8 mouse cellular contexts compared by ENCODE assay signal in genomic region chr1:36603361-36603760, GRCm38 (mm10). TPM values are rescaled to one million over a fixed set of nuclear protein-coding genes. Genes with fewer than 3 reads are reported as not detected.
DNase-seq lines count a peak whose midpoint lies in the region; ATAC-seq and TF ChIP-seq lines count a peak whose summit lies in the region.

No protein-coding gene starts in this region.

- H3K9me3 ChIP-seq in midbrain, postnatal 0 days (ENCODE audit: low read length) = no peaks in the 10 kb centered on the region
- no peaks in the 10 kb centered on the region for H3K9me3 ChIP-seq in midbrain, embryonic 15.5 days
- H3K9me3 ChIP-seq in lung, postnatal 0 days (ENCODE audit: low read length) = no peaks in the 10 kb centered on the region
- no peaks in the 10 kb centered on the region for H3K9me3 ChIP-seq in stomach, embryonic 15.5 days
- H3K9me3 ChIP-seq in midbrain, embryonic 14.5 days (ENCODE audit: control insufficient read depth, low read length) = no peaks in the 10 kb centered on the region

- no peaks in the 10 kb centered on the region for H3K4me1 ChIP-seq in midbrain, postnatal 0 days (ENCODE audit: insufficient read depth, low read length)
- no peaks in the 10 kb centered on the region for H3K4me1 ChIP-seq in midbrain, embryonic 15.5 days
- peaks cover 8% of the 10 kb centered on the region; the same call in 1 of the 2 replicates for H3K4me1 ChIP-seq in lung, postnatal 0 days (ENCODE audit: insufficient read depth, low read depth, low read length)
- 0 out of 2 replicates have a peak, but pooled peaks cover 7% of the 10 kb centered on the region for H3K4me1 ChIP-seq in stomach, embryonic 15.5 days
- no peaks in the 10 kb centered on the region for H3K4me1 ChIP-seq in midbrain, embryonic 14.5 days (ENCODE audit: control insufficient read depth, insufficient read depth, low read length)

- no peak overlapping the region for H3K27ac ChIP-seq in midbrain, postnatal 0 days (ENCODE audit: low read depth, low read length)
- H3K27ac ChIP-seq in midbrain, embryonic 15.5 days = no peak overlapping the region
- H3K27ac ChIP-seq in lung, postnatal 0 days (ENCODE audit: low read length) = peak overlapping the region; percentile 55
- H3K27ac ChIP-seq in stomach, embryonic 15.5 days = peak overlapping the region; percentile 80
- H3K27ac ChIP-seq in midbrain, embryonic 14.5 days (replicated peaks; ENCODE audit: low read depth, low read length) = no peak overlapping the region

- no peak for TF ChIP-seq CTCF in midbrain, postnatal 0 days (IDR thresholded peaks at IDR 0.05)
- no peak for TF ChIP-seq CTCF in lung, postnatal 0 days (IDR thresholded peaks at IDR 0.05)

- no peak overlapping the region for H3K9ac ChIP-seq in midbrain, postnatal 0 days (replicated peaks; ENCODE audit: low read length, poor library complexity, severe bottlenecking)
- no peak overlapping the region for H3K9ac ChIP-seq in midbrain, embryonic 15.5 days
- no peak overlapping the region for H3K9ac ChIP-seq in lung, postnatal 0 days (replicated peaks; ENCODE audit: low read depth)
- no peak overlapping the region for H3K9ac ChIP-seq in stomach, embryonic 15.5 days
- H3K9ac ChIP-seq in midbrain, embryonic 14.5 days (replicated peaks; ENCODE audit: low read length) = no peak overlapping the region

- TF ChIP-seq EP300 in lung, postnatal 0 days (IDR thresholded peaks at IDR 0.05) = no peak

- WGBS in midbrain, postnatal 0 days = 55% methylated on average over 9 of the region's 9 CpGs
- 66% methylated on average over 9 of the region's 9 CpGs for WGBS in midbrain, embryonic 15.5 days
- 34% methylated on average over 9 of the region's 9 CpGs for WGBS in lung, postnatal 0 days
- WGBS in stomach, embryonic 15.5 days = 37% methylated on average over 9 of the region's 9 CpGs
- WGBS in midbrain, embryonic 14.5 days = 75% methylated on average over 9 of the region's 9 CpGs

- DNase-seq in midbrain, postnatal 0 days (ENCODE audit: low spot score) = peak; percentile 75
- peak; percentile 43 for DNase-seq in gastrocnemius, postnatal 10 days
- peak; percentile 36 to 53 for DNase-seq in kidney, postnatal 4 days
- DNase-seq in lung, postnatal 0 days (ENCODE audit: low spot score) = peak; percentile 89
- DNase-seq in spleen, postnatal 14 days (ENCODE audit: low spot score in 2 of 2) = no peak
- no peak for DNase-seq in midbrain, embryonic 14.5 days

- no peak overlapping the region for H3K4me2 ChIP-seq in midbrain, postnatal 0 days (ENCODE audit: low read depth, low read length, poor library complexity, severe bottlenecking)
- H3K4me2 ChIP-seq in midbrain, embryonic 15.5 days = no peak overlapping the region
- H3K4me2 ChIP-seq in lung, postnatal 0 days (replicated peaks; ENCODE audit: low read depth, low read length) = no peak overlapping the region
- no peak overlapping the region for H3K4me2 ChIP-seq in stomach, embryonic 15.5 days
- no peak overlapping the region for H3K4me2 ChIP-seq in midbrain, embryonic 14.5 days (ENCODE audit: low read length)

- no peak overlapping the region for H3K4me3 ChIP-seq in midbrain, postnatal 0 days (ENCODE audit: low read depth, low read length)
- H3K4me3 ChIP-seq in midbrain, embryonic 15.5 days = no peak overlapping the region
- no peak overlapping the region for H3K4me3 ChIP-seq in lung, postnatal 0 days (ENCODE audit: low read depth, low read length)
- no peak overlapping the region for H3K4me3 ChIP-seq in stomach, embryonic 15.5 days (replicated peaks)
- no peak overlapping the region for H3K4me3 ChIP-seq in midbrain, embryonic 14.5 days (replicated peaks; ENCODE audit: low read depth, low read length)

- no peaks in the 10 kb centered on the region for H3K27me3 ChIP-seq in midbrain, postnatal 0 days (ENCODE audit: insufficient read depth, low read length)
- H3K27me3 ChIP-seq in midbrain, embryonic 15.5 days (replicated peaks) = no peaks in the 10 kb centered on the region
- H3K27me3 ChIP-seq in lung, postnatal 0 days (replicated peaks; ENCODE audit: insufficient read depth, low read length) = no peaks in the 10 kb centered on the region
- no peaks in the 10 kb centered on the region for H3K27me3 ChIP-seq in stomach, embryonic 15.5 days (replicated peaks)
- H3K27me3 ChIP-seq in midbrain, embryonic 14.5 days (ENCODE audit: control insufficient read depth, insufficient read depth, low read length) = no peaks in the 10 kb centered on the region

- no peaks in the 10 kb centered on the region for H3K36me3 ChIP-seq in midbrain, postnatal 0 days (ENCODE audit: insufficient read depth, low read length)
- H3K36me3 ChIP-seq in midbrain, embryonic 15.5 days (replicated peaks) = no peaks in the 10 kb centered on the region
- no peaks in the 10 kb centered on the region for H3K36me3 ChIP-seq in lung, postnatal 0 days (ENCODE audit: insufficient read depth, low read length)
- no peaks in the 10 kb centered on the region for H3K36me3 ChIP-seq in stomach, embryonic 15.5 days
- H3K36me3 ChIP-seq in midbrain, embryonic 14.5 days (ENCODE audit: control insufficient read depth, insufficient read depth, low read length) = no peaks in the 10 kb centered on the region

- no peak for ATAC-seq in midbrain, postnatal 0 days (ENCODE audit: low FRiP score)
- ATAC-seq in midbrain, embryonic 15.5 days (replicated peaks) = no peak
- peak; percentile 76 for ATAC-seq in lung, postnatal 0 days
- peak; percentile 72 for ATAC-seq in stomach, embryonic 15.5 days (ENCODE audit: insufficient read depth, low FRiP score, low read depth)
- no peak for ATAC-seq in midbrain, embryonic 14.5 days (ENCODE audit: low FRiP score, low TSS enrichment)

RNA-seq across cellular contexts. Expression of gene Sema4c, which starts 45.2 kb away (rescaled TPM):
- total RNA-seq in midbrain, postnatal 0 days (2014; rRNA removed) = 30.0 and 32.7 TPM in 2 replicates
- polyA plus RNA-seq in midbrain, postnatal 0 days (2015; fragmentation: Nextera tagmentation; extraction: Ambion mirVana) = 14.7 and 18.0 TPM in 2 replicates
- polyA plus RNA-seq in midbrain, embryonic 15.5 days (2015; fragmentation: Nextera tagmentation; extraction: Ambion mirVana) = 34.3 and 37.4 TPM in 2 replicates
- total RNA-seq in gastrocnemius, postnatal 10 days (2021) = 10 to 100 TPM; 16.3 to 22.4 TPM
- 11.7 and 15.0 TPM in 2 replicates for polyA plus RNA-seq in lung, postnatal 0 days (2015; fragmentation: Nextera tagmentation; extraction: Ambion mirVana)
- polyA plus RNA-seq in stomach, embryonic 15.5 days (2015; fragmentation: Nextera tagmentation; extraction: Ambion mirVana) = 13.6 and 15.0 TPM in 2 replicates
- 4.7 and 8.7 TPM in 2 replicates for polyA plus RNA-seq in midbrain, embryonic 14.5 days (2014; fragmentation: Nextera tagmentation; extraction: Ambion mirVana)

RNA-seq across cellular contexts. Expression of gene Ankrd39, which starts 56.1 kb away (rescaled TPM):
- 27.9 and 30.4 TPM in 2 replicates for total RNA-seq in midbrain, postnatal 0 days (2014; rRNA removed)
- polyA plus RNA-seq in midbrain, postnatal 0 days (2015; fragmentation: Nextera tagmentation; extraction: Ambion mirVana) = 34.3 and 40.9 TPM in 2 replicates
- 31.5 and 32.5 TPM in 2 replicates for polyA plus RNA-seq in midbrain, embryonic 15.5 days (2015; fragmentation: Nextera tagmentation; extraction: Ambion mirVana)
- total RNA-seq in gastrocnemius, postnatal 10 days (2021) = 10 to 100 TPM; 10.9 to 11.4 TPM
- polyA plus RNA-seq in lung, postnatal 0 days (2015; fragmentation: Nextera tagmentation; extraction: Ambion mirVana) = 19.4 and 23.1 TPM in 2 replicates
- 24.9 and 27.2 TPM in 2 replicates for polyA plus RNA-seq in stomach, embryonic 15.5 days (2015; fragmentation: Nextera tagmentation; extraction: Ambion mirVana)
- polyA plus RNA-seq in midbrain, embryonic 14.5 days (2014; fragmentation: Nextera tagmentation; extraction: Ambion mirVana) = 22.3 and 28.5 TPM in 2 replicates

Comparison
In these comparisons a context has a peak if more than half of its experiments do, and no peak if none do; other contexts are left out.
1. DNase-seq: peak in midbrain, postnatal 0 days (single experiment), gastrocnemius, postnatal 10 days (single experiment), kidney, postnatal 4 days (2 of 2) and lung, postnatal 0 days (single experiment); none in spleen, postnatal 14 days (0 of 2) and midbrain, embryonic 14.5 days (single experiment).
2. ATAC-seq: peak in lung, postnatal 0 days (single experiment) and stomach, embryonic 15.5 days (single experiment); none in midbrain, postnatal 0 days (single experiment), midbrain, embryonic 15.5 days (single experiment) and midbrain, embryonic 14.5 days (single experiment).
3. H3K27ac ChIP-seq: peak in lung, postnatal 0 days (single experiment) and stomach, embryonic 15.5 days (single experiment); none in midbrain, postnatal 0 days (single experiment), midbrain, embryonic 15.5 days (single experiment) and midbrain, embryonic 14.5 days (single experiment).